Mouse (Mus musculus) megakaryocyte progenitor cell, adult 5-6 weeks (primary cell): ENCODE measurements at regions not wholly inside any gene's neighbourhood (a gene's known extent, or its start where the extent isn't known, plus 50 kb on each side); places are given as distances from the start of the nearest gene placed in this dataset.
"Not testable (repeated sequence)": the region's sequence is repeated elsewhere in the genome, so short reads cannot be mapped to it uniquely, and the experiment has no call there.

Experiments
- ATAC-seq: replicated peaks from 2 replicates; pipeline ENCODE4 v1.8.0; 2016; ENCODE audit warnings: mild to moderate bottlenecking, moderate TSS enrichment, inconsistent platforms; ENCODE audit not compliant: poor library complexity

GRCm38 (mm10) chr14:76964046-76964445, 72.5 kb upstream of the Ccdc122 start:
- ATAC-seq, result peak; percentile 85

DNA sequence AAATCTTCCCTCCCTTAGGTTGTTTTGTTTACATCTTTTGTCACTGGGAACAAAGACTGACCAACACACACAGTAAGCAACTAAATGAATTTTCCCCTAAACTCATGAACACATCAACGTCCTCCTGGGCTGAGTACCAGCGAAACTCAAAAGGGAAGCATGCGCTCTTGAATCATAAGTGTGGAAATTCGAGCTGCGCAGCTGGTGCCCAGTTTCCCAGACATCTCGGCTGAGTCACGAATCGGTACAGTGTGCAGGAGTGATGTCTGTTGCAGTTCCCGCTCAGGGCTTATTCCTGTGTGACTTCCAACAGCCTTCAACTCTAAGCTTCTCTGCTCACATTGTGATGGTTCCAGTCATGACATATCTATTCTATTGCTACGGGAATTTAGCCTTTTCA, 77.7 kb upstream of the Ccdc122 start:
- no peak for ATAC-seq

- no peak for ATAC-seq
These were observed 79.4 kb upstream of the Ccdc122 start for GRCm38 (mm10) chr14:76957136-76957535.

DNA sequence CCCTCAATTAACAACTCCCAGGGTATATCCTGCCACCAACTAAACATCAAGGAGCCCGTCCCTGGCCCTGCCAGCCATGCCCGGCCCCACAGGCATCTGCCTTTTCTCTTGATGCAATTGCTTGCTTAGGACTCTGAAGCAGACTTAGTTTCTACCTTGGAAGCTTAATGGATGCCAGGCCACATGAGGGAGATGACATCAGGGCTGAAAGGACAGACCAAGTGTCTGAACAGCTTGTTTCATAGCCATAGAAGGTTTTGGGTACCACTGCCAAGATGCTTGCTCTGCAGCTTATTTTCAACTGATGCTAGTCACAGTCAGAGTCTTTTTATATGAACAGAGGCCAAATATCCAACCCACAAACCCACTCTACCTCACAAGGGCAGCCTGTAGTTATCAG, 83.4 kb upstream of the Ccdc122 start:
- no peak for ATAC-seq

DNA sequence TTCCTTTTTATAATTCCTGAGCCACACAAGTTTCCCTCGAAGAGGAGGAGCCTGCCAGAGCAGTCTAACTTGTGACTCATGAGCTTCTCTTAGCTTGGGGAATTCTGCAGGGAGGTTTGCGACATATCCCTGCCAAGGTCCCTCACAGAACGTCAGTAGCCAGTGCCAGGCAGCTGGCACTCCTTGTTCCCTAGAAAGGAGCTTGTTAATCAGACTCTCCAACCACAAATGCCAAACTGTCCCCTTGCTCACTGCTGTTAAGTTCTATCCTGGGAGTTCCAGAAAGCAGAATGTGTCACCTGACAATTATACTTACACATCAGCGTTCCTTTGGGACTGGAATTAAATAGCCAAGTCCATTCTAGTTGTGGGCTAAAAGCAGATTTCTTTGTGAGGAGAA, 85.1 kb upstream of the Ccdc122 start:
- no peak for ATAC-seq

GRCm38 (mm10) chr14:76949388-76949787, 87.2 kb upstream of the Ccdc122 start:
- ATAC-seq, result no peak

- ATAC-seq, result no peak
These were observed 87.6 kb upstream of the Ccdc122 start for GRCm38 (mm10) chr14:76948948-76949347.

- ATAC-seq, result no peak
These were observed 88.1 kb upstream of the Ccdc122 start for GRCm38 (mm10) chr14:76948481-76948880.

DNA sequence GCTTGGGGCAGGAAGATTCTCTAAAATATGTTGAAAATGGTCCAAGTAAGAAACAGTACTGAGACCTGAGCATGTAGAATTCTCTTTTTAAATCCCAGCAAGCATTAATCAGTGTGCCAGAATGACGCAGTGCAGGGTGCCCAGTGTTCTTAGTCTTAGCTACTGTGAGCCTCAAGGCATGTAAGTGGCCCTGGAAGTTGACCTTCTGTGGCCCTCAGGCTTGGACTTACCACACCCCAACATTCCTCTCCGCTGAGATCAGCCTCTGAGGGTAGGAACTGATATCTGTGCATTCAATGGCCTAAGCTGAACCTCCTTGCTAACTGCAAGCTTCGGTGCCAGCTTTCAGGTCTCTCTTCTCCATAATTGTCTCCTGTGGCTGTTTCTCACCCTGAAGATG, 89.4 kb upstream of the Ccdc122 start:
- no peak for ATAC-seq

DNA sequence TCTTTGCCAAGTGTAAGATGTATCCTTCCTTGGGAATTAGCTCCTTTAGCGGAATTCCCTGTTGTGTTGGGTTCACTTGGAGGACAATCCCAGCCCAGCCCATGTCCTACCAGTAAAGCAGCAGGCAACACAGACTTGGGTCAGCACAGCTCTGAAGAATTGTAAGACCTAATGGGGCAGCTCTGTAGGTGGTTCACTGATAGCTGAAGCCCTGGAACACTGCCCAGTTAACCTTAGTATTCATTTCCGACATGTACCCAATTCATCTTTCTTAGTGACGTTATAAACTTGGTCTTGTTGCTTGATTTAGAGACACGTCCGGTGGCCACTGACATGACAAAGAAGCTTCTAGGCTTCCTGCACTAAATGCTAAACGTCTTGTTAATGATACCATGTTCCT, 90.9 kb upstream of the Ccdc122 start:
- no peak for ATAC-seq

- peak; percentile 44; the same call in 1 of the 2 replicates for ATAC-seq
These were observed 94.9 kb upstream of the Ccdc122 start for GRCm38 (mm10) chr14:76941474-76942212.

DNA sequence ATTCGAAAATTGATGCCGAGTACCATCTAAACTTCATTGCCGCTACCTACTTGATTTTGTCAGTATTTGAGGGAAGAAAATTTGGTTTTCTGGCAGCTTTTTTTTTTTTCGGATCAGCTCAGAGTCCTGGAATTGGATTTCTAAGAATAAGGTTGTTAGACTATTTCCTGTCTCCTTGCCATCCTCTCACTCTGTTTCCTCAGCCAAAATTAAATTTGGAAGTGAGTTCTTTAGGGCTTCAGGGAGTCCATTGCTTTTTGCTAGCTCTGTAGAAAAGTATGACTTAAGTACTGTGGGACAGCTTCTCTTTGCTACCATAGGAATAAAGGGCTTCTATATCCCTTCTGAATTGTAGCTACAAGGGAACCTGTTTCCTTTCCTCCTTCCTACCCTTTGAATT, 96.1 kb upstream of the Ccdc122 start:
- ATAC-seq, result no peak

DNA sequence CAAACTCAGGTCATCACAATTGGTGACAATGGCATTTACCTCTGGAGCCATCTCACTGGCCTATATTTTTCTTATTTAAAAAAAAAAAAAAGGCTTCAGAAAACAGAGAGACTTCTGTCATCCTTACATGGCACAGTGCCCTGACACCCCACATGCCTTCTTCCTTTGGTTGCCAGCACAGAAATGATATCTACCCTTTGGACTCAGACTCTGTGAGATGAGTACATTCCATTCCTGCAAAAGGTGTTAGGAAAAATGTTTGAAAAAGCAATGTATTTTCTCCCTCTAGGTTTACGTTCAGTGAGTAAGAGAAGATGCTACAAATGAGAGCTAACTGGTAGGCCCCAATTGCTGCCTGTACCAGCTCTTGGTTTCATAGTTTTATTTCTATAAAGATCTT, 99.9 kb upstream of the Ccdc122 start:
- no peak for ATAC-seq

GRCm38 (mm10) chr14:76936051-76936450, 100.5 kb upstream of the Ccdc122 start:
- not testable (repeated sequence) for ATAC-seq

GRCm38 (mm10) chr14:76935453-76935852, 101.1 kb upstream of the Ccdc122 start:
- ATAC-seq, result no peak

DNA sequence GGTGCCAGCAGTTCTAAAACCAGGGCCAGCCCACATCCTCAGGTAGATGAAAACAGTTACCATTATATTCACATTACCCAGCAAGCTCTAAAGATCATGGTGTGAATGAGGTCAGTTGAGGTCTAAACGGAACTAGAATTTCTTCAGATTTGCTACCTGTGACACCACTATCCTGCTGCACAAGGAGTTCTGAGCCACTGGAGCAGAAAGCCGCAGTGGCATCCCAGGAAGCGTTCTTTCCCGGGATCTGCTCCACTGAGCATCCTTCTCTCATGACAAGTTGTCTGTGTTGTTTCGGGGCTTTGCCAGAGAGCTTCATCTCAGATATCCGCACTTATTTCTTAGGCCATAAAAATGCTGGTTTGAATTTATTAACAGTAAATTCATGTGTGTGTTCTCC, 103.7 kb upstream of the Ccdc122 start:
- no peak for ATAC-seq

- no peak for ATAC-seq
These were observed 105.2 kb upstream of the Ccdc122 start for GRCm38 (mm10) chr14:76931398-76931797.

DNA sequence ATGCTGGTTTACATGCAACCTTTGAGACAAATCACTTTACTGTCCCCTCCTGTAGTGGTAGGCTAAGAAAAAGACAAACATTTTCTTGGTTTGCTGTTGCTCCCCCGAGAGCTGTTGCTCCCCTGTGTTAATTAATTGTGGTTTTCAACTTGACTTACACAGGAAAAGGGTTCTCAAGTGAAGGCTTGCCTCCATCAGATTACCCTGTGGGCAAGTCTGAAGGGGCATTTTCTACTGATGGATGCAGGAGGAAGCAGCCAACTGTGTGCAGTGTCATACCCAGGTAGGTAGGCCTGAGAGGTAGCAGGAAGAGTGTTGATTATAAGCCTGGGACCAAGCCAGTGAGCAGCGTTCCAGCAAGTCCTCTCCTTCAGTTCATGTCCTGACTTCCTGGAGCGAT, 107.0 kb upstream of the Ccdc122 start:
- ATAC-seq, result no peak

DNA sequence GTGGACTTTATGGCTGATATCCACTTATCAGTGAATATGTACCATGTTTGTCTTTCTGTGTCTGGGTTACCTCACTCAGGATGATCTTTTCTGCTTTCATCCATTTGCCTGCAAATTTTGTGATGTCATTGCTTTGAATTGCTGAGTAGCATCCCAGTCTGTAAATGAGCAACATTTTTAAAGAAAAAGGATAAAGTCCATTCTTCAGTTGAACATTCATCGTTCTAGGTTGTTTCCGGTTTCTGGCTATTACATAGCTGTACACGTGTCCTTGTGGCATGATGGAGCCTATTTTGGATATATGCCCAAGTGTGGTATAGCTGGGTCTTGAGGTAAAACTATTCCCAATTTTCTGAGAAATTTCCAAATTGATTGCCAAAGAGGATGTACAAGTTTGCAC, 107.9 kb upstream of the Ccdc122 start:
- ATAC-seq, result no peak

DNA sequence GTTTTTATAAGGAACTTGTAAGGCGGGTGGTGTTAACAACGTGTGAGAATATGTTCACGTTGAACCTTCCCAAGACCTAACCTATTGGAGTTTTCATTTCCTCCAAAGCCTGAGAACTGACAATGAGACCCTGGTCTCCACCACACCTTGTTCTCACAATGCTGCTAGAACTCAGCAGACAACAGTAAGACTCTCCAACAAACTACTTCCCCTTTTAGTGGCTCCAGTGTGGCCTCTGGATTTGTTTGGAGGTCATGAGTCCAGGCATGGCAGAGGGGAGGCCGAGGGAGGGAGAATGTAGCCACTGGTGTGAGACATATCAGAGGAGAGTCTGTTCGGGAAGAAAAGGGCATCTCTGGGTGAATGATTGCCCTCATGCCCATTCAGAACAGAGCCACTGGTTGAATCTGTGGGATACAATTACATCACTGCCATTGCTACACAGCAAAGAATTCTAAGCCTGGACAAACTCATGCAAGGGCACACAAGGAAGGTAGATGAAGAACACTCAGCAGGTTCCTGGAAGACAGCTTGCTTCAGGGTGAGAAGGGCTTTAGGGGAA, 109.2 kb upstream of the Ccdc122 start:
- no peak; the same call in 1 of the 2 replicates for ATAC-seq

GRCm38 (mm10) chr14:76926416-76926815, 110.2 kb upstream of the Ccdc122 start:
- ATAC-seq, result no peak

GRCm38 (mm10) chr14:76922399-76922939, 114.1 kb upstream of the Ccdc122 start:
- ATAC-seq, result no peak

DNA sequence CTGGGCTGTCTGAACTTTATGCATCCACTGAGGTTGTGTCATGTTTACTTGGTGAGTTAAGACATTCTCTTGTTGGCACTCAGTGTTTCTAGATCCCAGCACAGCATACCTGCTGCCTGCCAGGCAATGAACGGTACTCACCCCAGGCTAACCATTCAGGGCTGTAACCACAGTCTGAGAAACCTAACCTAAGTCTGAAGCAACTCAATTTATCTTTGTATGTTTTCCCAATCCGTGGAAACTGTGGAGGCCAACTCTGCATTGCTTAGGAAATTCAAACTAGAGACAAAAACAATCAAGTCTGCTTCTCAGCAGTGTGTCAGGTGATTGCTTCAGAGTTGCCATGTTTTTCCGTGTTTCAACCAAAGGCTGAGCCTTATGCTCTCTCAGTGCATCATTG, 118.5 kb upstream of the Ccdc122 start:
- no peak for ATAC-seq
